Mouse (Mus musculus): ENCODE measurements around the gene Tnik. TPM values are rescaled to one million over a fixed set of nuclear protein-coding genes. Genes with fewer than 3 reads are reported as not detected.

Gene Tnik
- polyA plus RNA-seq, 1 experiment, result 13.8 TPM

DNA sequence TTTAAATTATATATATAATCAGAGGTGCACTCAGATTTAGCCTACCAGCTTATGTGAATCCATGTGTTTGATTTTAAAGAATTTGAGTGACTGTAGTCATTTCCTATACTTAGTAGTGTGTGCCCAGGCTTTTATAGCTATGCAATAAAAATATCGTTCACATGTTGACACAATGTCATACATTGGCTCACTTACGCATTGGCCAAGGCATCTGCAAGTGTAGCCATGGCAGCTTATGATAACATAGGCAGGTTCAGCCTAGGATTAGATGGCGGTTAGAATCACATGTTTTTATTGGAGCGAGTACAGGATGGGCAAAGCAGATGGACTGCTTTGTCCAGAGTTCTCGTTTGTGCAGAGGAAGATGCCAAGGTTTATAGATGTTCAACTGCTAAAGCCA is 40.9 kb downstream of the Tnik start:
- H3K4me3 ChIP-seq (replicated peaks), result no peak overlapping the region
- H3K4me1 ChIP-seq, result peaks cover 91% of the 10 kb centered on the region
- TF ChIP-seq GATA1 (IDR thresholded peaks at IDR 0.05; ENCODE audit: borderline replicate concordance, low read length) (no peak), FLI1 (IDR thresholded peaks at IDR 0.05; ENCODE audit: low read length) (no peak)
- H3K9me3 ChIP-seq, result no peaks in the 10 kb centered on the region
- peaks cover 38% of the 10 kb centered on the region for H3K36me3 ChIP-seq (replicated peaks; ENCODE audit: low read length)
- H3K27me3 ChIP-seq (replicated peaks), result no peaks in the 10 kb centered on the region

DNA sequence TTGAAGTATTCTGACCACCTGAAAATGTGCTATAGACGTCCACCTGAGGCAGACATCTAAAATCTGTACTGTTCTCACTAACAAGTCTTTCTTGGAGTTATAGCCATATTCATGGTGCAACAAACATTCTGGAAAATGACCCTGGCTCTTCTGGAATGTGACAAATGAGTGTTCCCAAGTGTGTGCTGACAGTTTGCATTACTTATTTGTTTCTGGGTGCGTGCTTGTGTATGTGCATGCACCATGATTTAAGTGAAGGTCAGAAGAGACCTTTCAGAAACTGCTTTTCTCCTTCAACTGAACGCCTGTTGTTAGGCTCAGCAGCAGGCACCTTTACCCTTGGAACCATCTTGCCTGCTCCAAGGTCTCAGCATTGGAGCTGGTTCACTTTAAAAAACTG is 43.8 kb downstream of the Tnik start:
- Histone ChIP-seq H3K9me3 (no peaks in the 10 kb centered on the region), H3K4me3 (replicated peaks) (no peak overlapping the region), H3K36me3 (replicated peaks; ENCODE audit: low read length) (peaks cover 38% of the 10 kb centered on the region), H3K4me1 (peaks cover 92% of the 10 kb centered on the region), H3K27me3 (replicated peaks) (no peaks in the 10 kb centered on the region)
- TF ChIP-seq GATA1 (IDR thresholded peaks at IDR 0.05; ENCODE audit: borderline replicate concordance, low read length) (no peak), FLI1 (IDR thresholded peaks at IDR 0.05; ENCODE audit: low read length) (no peak)

DNA sequence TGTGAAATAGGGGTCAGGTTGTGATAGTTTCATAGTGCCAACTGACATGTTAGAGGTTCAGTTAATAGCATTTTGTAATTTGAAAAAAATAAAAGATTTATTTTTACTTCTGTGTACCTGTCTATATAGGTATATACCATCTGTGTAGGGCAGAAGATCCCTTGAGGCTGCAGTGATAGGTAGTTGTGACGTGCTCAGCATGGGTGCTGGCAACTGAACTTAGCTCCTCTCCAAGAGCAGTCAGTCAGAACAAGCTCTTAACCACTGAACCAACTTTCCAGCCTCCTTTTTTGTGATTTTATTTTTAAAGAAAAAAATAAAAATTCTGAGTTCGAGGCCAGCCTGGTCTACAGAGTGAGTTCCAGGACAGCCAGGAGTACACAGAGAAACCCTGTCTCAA is 51.4 kb downstream of the Tnik start:
- Histone ChIP-seq H3K36me3 (replicated peaks; ENCODE audit: low read length) (peaks cover 47% of the 10 kb centered on the region), H3K27me3 (replicated peaks) (no peaks in the 10 kb centered on the region), H3K9me3 (peaks cover 10% of the 10 kb centered on the region), H3K4me3 (replicated peaks) (no peak overlapping the region), H3K4me1 (peaks cover 86% of the 10 kb centered on the region)
- no peak for TF ChIP-seq GATA1 (IDR thresholded peaks at IDR 0.05; ENCODE audit: borderline replicate concordance, low read length)
- no peak for TF ChIP-seq FLI1 (IDR thresholded peaks at IDR 0.05; ENCODE audit: low read length)

DNA sequence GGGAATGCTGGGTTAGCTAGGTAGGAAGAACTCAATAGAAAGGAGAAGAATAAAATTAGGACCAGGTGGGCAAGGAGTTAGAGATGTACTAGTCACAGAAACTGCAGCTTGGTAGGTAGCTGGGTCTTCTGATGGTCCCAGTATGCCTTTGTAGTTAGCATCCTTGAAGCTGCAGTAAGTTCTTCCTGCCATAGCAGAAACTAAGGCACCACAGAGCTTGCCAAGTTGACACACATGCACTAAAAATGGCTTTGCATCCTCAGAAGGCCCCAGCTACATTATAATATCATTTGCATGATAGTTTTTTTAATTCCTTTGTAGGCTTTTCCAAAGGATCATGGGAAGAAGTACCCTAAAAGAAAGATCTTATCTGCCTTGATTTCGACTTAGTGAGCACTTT is 54.3 kb downstream of the Tnik start:
- H3K4me1 ChIP-seq, result peaks cover 68% of the 10 kb centered on the region
- TF ChIP-seq GATA1 (IDR thresholded peaks at IDR 0.05; ENCODE audit: borderline replicate concordance, low read length), result no peak
- TF ChIP-seq FLI1 (IDR thresholded peaks at IDR 0.05; ENCODE audit: low read length), result no peak
- H3K9me3 ChIP-seq, result peaks cover 14% of the 10 kb centered on the region
- H3K27me3 ChIP-seq (replicated peaks), result no peaks in the 10 kb centered on the region
- H3K36me3 ChIP-seq (replicated peaks; ENCODE audit: low read length), result peaks cover 71% of the 10 kb centered on the region
- H3K4me3 ChIP-seq (replicated peaks), result no peak overlapping the region

DNA sequence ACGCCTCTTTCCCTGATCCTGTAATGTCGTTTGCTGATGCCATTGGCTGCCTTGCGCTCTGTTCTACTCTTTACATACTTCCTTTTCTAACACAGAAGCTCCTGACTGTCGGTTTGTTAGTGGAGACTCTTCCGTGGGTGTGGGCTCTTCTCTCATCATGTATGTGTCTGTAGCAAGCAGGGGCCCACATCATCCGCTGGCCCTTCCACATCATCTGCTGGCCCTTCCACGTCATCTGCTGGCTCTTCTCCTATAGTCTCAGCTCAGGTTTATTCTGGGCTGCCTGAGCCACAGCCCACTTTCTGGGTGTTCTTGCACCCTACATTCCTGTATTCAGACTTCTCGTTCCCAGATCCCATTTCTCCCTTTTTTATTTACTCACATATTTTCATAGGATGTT is 58.6 kb downstream of the Tnik start:
- Histone ChIP-seq H3K4me3 (replicated peaks) (no peak overlapping the region), H3K36me3 (replicated peaks; ENCODE audit: low read length) (peaks cover 83% of the 10 kb centered on the region), H3K9me3 (peaks cover 14% of the 10 kb centered on the region), H3K4me1 (peaks cover 57% of the 10 kb centered on the region), H3K27me3 (replicated peaks) (no peaks in the 10 kb centered on the region)
- TF ChIP-seq GATA1 (IDR thresholded peaks at IDR 0.05; ENCODE audit: borderline replicate concordance, low read length) (no peak), FLI1 (IDR thresholded peaks at IDR 0.05; ENCODE audit: low read length) (no peak)

DNA sequence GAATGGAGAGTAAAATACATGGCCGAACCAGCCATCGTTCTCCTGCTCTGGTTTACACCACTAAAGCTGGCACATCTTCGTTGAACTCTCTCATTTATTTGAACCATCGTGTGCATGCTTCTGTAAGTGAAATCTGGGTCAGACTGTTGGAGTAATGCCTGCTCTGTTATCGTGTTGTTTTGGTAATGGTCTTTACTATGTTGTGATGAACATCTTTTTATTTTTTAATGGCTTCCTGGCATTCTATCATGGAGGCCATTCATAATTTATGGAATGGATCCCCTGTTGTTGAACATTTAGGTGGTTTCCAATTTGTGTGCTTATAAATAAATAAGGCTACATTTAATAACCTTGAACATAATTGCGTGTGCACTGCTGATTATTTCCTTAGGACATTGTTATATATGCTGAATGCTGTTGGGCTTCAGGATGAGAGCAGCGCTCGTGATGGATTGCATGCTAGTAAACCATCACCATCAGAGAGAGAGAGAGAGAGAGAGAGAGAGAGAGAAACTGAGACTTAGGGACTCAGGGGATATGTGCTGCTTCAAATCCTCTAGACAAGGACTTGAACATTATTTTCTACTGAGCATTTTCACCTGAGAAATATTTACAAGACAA is 62.7 kb downstream of the Tnik start:
- Histone ChIP-seq H3K9me3 (no peaks in the 10 kb centered on the region), H3K27me3 (replicated peaks) (no peaks in the 10 kb centered on the region), H3K4me1 (peaks cover 61% of the 10 kb centered on the region), H3K4me3 (replicated peaks) (no peak overlapping the region), H3K36me3 (replicated peaks; ENCODE audit: low read length) (peaks cover 74% of the 10 kb centered on the region)
- TF ChIP-seq GATA1 (IDR thresholded peaks at IDR 0.05; ENCODE audit: borderline replicate concordance, low read length), result no peak
- TF ChIP-seq FLI1 (IDR thresholded peaks at IDR 0.05; ENCODE audit: low read length), result no peak

DNA sequence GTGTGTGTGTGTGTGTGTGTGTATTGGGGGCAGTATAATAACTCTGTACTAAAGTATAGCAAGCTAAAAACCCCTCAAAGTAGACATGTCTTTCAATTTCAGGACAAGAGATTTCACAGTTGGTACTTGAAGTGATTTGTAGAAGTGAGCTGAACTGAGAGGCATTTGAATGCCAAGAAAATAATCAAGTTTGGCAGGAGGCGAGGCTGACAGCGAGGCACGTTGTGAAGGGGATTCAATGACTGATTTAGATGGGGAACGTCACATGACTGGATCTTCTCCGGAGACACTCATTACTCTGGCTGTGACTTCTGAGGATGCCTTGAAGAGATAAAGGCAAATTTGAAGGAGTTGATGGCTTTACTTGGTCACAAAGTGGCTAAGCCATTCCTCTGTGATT is 69.3 kb downstream of the Tnik start:
- H3K9me3 ChIP-seq, result no peaks in the 10 kb centered on the region
- peaks cover 63% of the 10 kb centered on the region for H3K36me3 ChIP-seq (replicated peaks; ENCODE audit: low read length)
- peaks cover 77% of the 10 kb centered on the region for H3K4me1 ChIP-seq
- H3K4me3 ChIP-seq (replicated peaks), result no peak overlapping the region
- TF ChIP-seq GATA1 (IDR thresholded peaks at IDR 0.05; ENCODE audit: borderline replicate concordance, low read length) (no peak), FLI1 (IDR thresholded peaks at IDR 0.05; ENCODE audit: low read length) (no peak)
- H3K27me3 ChIP-seq (replicated peaks), result no peaks in the 10 kb centered on the region

DNA sequence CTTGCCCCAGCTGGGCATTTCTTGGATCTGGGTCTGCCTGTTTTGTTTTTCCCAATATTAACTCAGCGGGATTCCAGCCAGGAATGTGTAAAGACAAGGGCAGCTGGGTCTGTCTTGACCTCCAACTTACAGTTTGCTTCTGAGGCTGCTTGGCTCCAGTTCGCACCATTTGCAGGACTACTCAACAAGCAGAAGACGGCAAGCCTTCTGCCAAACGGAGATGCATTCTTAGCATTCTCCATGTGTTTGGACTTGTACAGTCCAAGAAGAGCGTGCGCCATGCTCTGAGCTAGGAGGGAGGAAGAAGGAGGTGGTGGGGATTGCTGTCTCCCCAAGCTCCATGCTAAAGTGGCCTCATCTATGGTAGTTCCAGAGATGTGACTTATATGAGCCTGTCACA is 70.9 kb downstream of the Tnik start:
- no peaks in the 10 kb centered on the region for H3K9me3 ChIP-seq
- peaks cover 79% of the 10 kb centered on the region for H3K4me1 ChIP-seq
- no peak overlapping the region for H3K4me3 ChIP-seq (replicated peaks)
- peaks cover 54% of the 10 kb centered on the region for H3K36me3 ChIP-seq (replicated peaks; ENCODE audit: low read length)
- no peaks in the 10 kb centered on the region for H3K27me3 ChIP-seq (replicated peaks)
- TF ChIP-seq FLI1 (IDR thresholded peaks at IDR 0.05; ENCODE audit: low read length), result no peak
- no peak for TF ChIP-seq GATA1 (IDR thresholded peaks at IDR 0.05; ENCODE audit: borderline replicate concordance, low read length)

DNA sequence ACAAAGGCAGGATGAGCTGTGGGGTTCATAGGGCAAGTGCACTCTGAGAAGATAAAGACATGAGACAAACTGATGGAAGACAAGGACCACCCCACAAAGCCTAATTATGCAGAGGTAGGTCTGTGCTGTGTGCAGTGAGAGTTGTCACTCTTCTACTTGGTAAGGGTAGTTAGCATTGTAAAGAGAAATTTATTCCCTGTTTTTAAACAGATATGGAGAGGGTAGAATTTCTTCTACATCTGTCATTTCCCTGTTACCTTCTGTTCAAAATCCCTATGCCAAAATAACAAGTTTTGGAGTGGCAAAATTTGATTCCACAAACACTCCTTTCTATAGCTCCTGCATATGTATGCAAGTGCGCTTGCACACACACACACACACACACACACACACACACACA is 71.5 kb downstream of the Tnik start:
- H3K4me1 ChIP-seq, result peaks cover 82% of the 10 kb centered on the region
- H3K27me3 ChIP-seq (replicated peaks), result no peaks in the 10 kb centered on the region
- peaks cover 50% of the 10 kb centered on the region for H3K36me3 ChIP-seq (replicated peaks; ENCODE audit: low read length)
- no peaks in the 10 kb centered on the region for H3K9me3 ChIP-seq
- TF ChIP-seq GATA1 (IDR thresholded peaks at IDR 0.05; ENCODE audit: borderline replicate concordance, low read length) (no peak), FLI1 (IDR thresholded peaks at IDR 0.05; ENCODE audit: low read length) (no peak)
- no peak overlapping the region for H3K4me3 ChIP-seq (replicated peaks)

DNA sequence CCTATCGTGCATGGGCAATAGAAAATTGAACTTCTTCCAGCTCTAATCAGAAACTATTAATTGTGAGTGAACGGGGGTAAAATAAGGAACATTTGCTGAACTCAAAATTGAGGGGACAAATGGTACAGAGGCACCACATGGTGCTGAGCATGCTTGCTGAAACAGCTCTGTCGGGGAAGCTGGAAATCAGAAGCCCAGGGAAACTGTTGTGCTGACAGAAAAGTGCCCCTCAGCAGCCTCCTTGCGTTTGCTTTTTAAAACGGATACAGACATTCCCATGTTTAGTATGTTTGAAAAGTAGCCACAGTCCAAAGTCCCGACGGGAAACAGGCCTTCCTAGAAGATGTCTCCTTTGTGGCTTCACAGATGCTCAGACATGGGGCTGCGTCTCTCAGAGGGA is 77.1 kb downstream of the Tnik start:
- Histone ChIP-seq H3K9me3 (no peaks in the 10 kb centered on the region), H3K4me1 (peaks cover 85% of the 10 kb centered on the region), H3K4me3 (replicated peaks) (no peak overlapping the region), H3K27me3 (replicated peaks) (no peaks in the 10 kb centered on the region), H3K36me3 (replicated peaks; ENCODE audit: low read length) (peaks cover 42% of the 10 kb centered on the region)
- TF ChIP-seq FLI1 (IDR thresholded peaks at IDR 0.05; ENCODE audit: low read length), result no peak
- no peak for TF ChIP-seq GATA1 (IDR thresholded peaks at IDR 0.05; ENCODE audit: borderline replicate concordance, low read length)

DNA sequence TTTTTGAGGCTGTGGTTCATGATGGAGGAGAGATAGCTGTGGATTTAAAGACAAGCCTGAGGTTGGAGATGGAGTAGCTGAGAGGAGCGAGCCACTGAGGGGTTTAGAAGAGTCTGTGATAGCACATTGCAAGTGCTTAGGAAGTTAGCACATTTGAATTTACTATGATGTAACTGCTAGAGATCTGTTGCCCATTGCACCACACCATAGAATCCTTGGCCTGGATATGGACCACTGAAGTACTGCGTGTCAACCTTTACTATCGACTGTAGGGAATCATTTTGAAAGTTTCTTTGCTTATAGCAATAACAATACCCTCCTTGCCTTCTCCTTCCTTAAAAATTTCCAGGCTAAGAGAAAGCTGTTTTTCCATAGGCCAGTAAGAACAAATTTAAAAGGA is 80.2 kb downstream of the Tnik start:
- TF ChIP-seq FLI1 (IDR thresholded peaks at IDR 0.05; ENCODE audit: low read length) (no peak), GATA1 (IDR thresholded peaks at IDR 0.05; ENCODE audit: borderline replicate concordance, low read length) (no peak)
- Histone ChIP-seq H3K4me1 (peaks cover 69% of the 10 kb centered on the region), H3K36me3 (replicated peaks; ENCODE audit: low read length) (peaks cover 39% of the 10 kb centered on the region), H3K4me3 (replicated peaks) (no peak overlapping the region), H3K27me3 (replicated peaks) (no peaks in the 10 kb centered on the region), H3K9me3 (no peaks in the 10 kb centered on the region)
